Mouse (Mus musculus): ENCODE measurements around the gene Cpa5.
A peak's percentile ranks its signal among the peaks of the same experiment; 100 is the strongest.

Gene Cpa5

DNA sequence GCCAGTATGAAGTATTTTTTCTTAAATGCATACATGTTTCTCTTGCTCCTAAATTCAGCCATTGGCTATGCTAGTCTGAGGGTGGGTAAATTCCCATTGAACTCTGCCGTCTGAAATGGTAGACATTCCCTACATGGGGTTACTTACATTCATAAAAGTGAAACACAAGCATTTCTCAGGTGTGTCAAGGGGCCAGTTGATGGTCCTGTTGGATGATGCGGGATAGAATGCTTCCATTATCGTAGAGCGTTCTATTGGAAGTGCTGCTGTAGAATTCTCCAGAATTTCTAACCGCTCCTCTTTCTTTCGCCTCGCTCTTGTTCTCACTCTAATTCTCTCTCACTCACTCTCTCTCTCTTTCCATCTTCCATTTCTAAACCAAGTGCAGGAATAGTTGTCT is at the start of gene Cpa5:
Gene Cpa5, plus strand, starts transcription at position 301 of the 400 bp plus-strand sequence.
- DNase-seq (ENCODE audit: inconsistent ontology term), result no peak

DNA sequence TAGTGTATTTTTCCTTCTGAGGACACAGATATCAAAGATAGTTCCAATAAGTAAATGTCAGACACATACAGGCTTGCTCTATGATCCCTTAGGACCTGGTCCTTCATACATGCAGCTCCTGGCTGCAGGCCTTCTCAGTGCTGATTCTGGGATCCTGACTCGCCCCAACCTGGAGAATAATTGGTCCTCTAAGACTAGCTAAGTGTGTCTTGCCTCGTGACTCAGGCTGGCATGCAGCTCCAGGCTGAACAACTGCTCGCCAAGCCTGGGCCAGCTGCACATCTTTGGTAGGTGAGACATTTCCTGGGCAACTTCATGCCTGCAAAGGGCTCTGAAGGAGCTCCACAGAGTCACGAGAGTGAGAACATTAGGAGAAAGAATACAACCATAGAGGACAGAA is 48.7 kb upstream of the Cpa5 start:
- DNase-seq (ENCODE audit: inconsistent ontology term), result no peak

DNA sequence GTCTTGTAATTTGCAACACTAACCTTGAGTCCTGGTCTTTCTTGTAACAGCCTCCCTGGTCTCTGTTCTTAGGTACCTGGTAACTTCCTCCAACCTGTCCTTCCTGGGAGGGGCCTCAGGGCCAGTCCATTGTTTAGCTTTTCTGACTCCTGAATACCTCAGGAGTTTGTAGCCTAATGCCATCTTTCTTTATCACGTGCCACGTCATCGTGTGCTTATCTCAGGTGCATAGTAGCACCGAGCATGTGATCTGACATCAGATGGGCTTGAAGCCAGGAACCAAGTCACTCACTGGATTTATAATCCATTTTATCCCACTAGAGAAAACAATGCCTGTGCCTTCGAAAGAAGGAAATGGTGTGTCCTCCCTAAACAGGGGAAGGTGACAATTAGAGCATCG is 47.2 kb upstream of the Cpa5 start:
- no peak for DNase-seq (ENCODE audit: inconsistent ontology term)

DNA sequence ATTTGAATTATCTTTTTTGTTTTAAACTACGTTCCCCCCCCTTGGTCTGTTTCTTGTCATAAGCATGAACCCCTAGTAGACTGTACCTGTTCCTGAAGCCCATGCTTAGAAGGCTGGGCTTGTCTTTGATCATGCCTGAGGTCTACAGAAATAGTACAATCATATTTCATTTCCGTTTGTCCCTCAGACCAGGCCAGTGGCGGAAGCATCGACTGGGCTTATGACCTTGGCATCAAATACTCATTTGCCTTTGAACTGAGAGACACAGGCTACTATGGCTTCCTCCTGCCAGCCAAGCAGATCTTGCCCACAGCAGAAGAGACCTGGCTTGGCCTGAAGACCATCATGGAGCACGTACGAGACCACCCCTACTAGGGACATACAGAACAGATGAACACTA is 46.8 kb upstream of the Cpa5 start:
- no peak for DNase-seq (ENCODE audit: inconsistent ontology term)

DNA sequence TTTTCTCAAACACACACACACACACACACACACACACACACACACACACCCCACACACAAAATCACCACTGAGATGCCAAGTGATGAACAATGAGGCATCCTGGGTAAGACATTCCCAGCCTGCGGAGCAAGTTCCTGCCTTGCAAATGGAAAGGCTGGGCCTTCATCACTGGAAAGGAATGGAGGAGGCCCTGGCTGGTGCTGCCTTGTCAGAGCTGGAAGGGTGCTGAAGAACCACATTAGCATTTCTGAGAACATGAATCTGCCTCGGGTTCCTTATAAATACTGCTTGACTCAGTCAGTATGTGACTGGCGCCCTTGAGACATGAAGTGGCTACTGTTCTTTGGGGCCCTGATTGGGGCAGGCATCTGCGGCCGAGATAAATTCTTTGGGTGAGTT is 42.7 kb upstream of the Cpa5 start, which contains the start of gene Cpa4:
Gene Cpa4, plus strand, starts transcription at position 301 of the 400 bp plus-strand sequence.
- no peak for DNase-seq (ENCODE audit: inconsistent ontology term)

- no peak for DNase-seq (ENCODE audit: inconsistent ontology term)
Measured at GRCm38 (mm10) chr6:30569331-30569730, 41.5 kb upstream of the Cpa5 start.

GRCm38 (mm10) chr6:30570012-30570411 is 40.8 kb upstream of the Cpa5 start:
- DNase-seq (ENCODE audit: inconsistent ontology term), result peak; percentile 72

DNA sequence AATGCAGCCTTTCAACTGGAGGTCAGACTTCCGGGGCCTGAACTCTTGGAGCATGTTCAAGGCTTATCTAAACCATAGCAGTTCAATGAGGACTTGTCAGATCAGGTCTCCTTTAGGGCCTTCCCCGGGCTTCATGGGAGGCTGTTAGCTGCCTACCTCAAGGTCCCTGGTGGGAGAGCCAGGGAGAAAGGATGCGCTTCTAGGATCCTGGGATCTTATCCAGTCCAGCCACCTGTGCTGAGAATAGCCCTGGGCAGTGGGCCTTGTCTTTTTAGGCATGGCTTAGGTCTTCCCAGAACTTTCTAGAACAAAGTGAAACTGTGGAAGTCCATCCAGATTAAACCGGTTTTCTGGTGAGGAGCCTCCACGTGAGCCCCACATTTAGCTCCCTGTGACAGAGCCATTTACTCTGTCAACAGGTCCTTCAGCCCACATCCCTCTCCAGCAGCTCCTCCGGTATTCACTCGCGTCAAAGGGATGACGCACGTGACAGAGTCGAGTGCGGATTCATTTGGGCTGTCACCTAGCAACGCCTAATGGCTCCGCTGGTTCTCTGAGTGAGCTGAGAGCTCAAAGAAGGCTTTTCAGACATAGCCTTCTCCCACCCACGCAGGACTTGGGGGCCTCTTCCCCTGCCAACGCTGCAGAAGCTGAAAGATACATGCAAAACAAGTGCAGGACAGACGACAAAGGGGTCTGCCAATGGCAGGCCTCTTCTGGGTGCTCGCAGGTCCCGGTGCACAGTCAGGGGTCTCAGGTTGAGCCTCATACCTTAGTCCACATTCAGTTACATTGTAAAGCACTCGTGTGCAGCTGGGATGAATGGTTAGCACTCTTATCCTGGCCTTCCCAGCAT is 38.1 kb upstream of the Cpa5 start:
- peak; percentile 58 for DNase-seq (ENCODE audit: inconsistent ontology term)

DNA sequence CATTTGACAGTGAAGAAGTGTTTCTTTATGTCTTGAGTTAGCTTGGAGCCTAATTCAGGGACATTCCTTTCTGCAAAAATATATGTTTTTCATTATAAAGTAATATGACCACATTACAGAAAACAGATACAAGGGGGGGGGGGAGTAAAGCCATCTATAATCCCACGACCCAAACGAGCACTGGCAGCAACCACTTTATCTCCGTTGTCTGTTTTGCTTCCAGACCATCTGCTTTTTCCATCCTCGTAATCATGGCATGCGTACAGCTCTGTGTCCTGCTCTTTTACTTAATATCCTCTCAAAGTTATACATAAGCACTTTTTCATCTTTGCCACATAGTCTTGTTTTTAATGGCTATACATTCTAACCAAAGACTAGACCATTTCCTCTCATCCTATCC is 37.4 kb upstream of the Cpa5 start:
- no peak for DNase-seq (ENCODE audit: inconsistent ontology term)

DNA sequence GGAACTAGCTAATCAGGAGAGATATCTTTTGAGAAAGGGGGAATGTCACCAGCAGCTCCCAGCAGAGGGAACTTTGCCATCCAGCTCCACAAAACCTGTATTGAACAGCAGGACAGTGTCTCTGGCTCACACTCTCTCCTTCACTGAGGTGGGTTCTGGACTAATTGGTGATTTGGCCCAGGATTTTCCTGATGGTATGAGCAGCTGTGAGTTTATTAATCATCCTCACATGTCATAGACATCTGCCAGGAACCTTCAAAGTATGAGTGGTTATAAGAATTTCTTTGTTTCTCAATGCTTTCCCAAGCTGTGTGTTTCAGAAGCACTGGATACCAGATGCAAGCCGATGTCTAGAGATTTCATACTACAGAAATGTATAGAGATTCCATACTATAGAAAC is 35.9 kb upstream of the Cpa5 start:
- peak; percentile 36 for DNase-seq (ENCODE audit: inconsistent ontology term)

DNA sequence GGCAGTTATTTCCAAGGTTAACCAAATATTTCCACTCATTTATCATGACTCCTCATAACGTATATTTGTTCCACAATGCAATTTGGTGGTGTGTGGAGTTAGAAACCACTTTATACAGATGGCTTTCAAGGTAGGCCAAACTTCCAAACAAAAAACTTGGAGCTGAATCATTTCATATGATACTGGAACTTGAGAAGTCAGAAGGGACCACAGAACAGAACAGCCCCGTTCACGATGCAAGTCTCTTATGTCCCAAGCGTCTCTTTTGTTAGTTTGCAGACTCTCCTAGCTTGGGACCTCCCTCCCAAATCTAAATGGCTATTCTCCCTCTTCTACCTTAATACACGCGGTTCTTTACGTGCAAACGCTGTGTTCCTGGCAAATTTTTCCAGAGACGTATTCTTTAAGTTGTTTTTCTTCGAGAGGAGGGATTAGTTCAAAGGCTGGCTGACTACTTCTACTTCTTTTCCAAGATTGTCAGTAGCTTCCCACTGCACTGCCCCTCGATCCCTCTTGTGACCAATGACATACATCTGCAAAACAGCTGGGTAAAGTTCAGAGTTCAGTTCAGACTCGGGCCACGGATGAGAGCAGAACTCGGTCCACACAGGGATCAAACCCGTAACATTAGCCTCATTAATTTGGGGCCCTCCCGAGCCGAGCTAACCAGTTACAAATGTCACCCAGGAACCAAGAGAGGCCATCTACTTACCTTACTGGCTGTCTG is 34.2 kb upstream of the Cpa5 start:
- DNase-seq (ENCODE audit: inconsistent ontology term), result no peak

GRCm38 (mm10) chr6:30579961-30580840 is 30.6 kb upstream of the Cpa5 start:
- DNase-seq (ENCODE audit: inconsistent ontology term), result peak; percentile 38

DNA sequence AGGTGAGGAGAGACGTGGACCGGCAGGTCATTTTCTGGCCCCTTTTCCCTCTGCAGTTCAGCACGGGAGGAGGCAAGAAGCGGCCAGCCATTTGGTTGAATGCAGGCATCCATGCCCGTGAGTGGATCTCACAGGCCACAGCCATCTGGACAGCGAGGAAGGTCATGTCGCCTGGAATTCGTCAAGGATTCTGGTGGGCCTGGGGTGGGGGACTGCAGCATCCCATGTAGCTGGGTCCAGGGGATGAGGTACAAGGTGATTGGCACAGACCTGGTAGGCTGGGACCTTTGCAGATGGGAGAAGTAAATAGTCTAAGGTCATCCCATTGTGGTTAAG is 30.0 kb upstream of the Cpa5 start:
- DNase-seq (ENCODE audit: inconsistent ontology term), result no peak

GRCm38 (mm10) chr6:30586886-30587442 is 23.8 kb upstream of the Cpa5 start:
- DNase-seq (ENCODE audit: inconsistent ontology term), result no peak

GRCm38 (mm10) chr6:30589819-30590218 is 21.0 kb upstream of the Cpa5 start:
- no peak for DNase-seq (ENCODE audit: inconsistent ontology term)

DNA sequence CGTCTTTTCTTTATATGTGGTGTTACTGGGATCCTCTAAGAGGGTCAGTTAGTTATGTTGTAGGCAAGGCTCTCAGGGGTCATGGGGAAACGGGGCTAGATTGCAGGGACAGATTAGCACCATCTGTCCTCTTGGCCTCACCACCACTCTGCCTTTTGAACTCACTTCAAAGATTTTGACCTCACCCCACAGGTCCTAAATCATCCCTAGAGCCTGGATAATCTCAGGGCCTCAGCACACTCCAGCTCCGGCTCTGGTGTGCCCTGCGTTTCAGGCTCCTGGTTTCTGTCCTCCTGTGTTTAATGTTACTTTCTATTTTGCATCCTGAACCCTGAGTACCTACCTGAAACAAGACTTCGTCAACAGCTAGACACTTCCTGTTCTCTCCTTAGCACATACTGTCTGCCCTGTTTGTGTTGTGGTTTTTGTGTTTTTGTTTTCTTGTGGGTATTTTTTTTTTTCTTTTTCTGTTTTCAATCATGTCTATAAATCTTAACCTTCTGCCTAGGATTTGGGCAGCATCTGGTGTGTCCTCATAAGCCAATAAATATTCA is 18.9 kb upstream of the Cpa5 start:
- DNase-seq (ENCODE audit: inconsistent ontology term), result no peak

DNA sequence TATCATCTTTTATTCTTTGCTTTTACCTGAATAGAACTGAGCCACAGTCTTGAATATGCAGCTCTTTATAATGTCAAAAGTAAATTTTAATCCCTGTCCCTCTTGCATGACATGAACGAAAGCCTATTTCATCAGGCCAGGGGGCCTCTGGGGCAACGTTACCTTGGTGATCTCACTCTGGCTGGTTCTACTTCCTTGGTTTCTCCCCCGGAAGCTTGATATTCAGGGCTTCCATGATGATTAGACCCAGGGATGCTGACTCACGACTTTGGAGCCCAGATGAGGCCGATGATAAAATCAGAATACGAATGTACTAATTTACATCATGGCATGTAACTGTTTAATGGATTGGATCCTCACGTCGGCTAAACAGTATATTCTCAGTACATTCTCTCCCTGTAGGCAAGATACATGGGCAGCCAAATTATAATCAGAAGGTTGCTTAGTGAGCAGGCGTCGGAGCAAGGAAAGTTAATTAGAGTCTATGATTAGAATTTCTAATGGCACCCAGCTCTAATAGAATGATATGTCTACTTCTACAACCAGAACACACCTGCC is 18.3 kb upstream of the Cpa5 start:
- DNase-seq (ENCODE audit: inconsistent ontology term), result no peak

DNA sequence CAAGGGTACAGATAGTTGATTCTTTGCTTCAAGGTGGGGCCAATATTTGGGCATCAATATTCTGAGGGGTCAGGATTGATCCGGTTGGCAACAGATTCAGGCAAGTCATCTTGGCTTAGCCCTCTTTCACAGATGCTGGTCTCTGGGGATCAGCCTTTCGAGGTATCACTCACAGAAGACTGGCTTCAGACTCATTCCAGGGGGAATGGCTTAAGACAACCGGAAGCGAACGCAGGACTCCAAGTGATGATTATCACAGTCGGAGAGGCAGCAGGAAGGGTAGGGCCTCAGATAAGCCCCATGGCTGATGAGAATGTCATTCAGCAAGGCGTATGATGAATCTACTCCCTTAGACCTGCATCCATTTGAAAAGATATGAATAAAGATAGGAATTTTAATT is 16.4 kb upstream of the Cpa5 start:
- no peak for DNase-seq (ENCODE audit: inconsistent ontology term)

GRCm38 (mm10) chr6:30596230-30596898 is 14.4 kb upstream of the Cpa5 start:
- DNase-seq (ENCODE audit: inconsistent ontology term), result no peak

GRCm38 (mm10) chr6:30600033-30600432 is 10.8 kb upstream of the Cpa5 start:
- no peak for DNase-seq (ENCODE audit: inconsistent ontology term)

DNA sequence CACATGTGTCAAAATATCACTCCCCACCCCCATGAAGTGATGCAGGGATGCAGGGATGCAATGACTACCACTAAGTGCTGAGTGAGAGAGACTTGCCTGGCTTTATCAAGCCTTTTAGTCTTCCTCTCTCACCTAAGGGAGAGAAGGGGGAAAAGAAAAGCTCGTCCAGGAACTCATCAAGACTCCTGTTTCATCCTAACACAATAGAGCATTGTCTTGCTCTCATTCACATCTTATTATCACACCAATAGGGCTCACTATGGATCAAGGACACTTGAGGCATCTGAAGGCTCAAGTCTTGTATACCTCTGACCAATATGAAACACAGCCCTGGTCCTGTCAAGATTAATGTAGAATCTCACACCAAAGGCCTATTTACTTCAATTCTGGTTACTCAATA is 9.8 kb upstream of the Cpa5 start:
- DNase-seq (ENCODE audit: inconsistent ontology term), result no peak
